Mouse (Mus musculus) intestine, postnatal 0 days (tissue): ENCODE results near the gene Arid3b. TPM values are rescaled to one million over a fixed set of nuclear protein-coding genes. Genes with fewer than 3 reads are reported as not detected.

Source experiments
- ATAC-seq: fragments of 200-750 bp; cut with Nextera tagmentation; 2 replicates; pipeline ENCODE4 v1.8.0; 2017; ENCODE audit warnings: mild to moderate bottlenecking, moderate TSS enrichment, moderate library complexity
- H3K27ac ChIP-seq: fragments of 300-500 bp; sonication (generic); 2 replicates; pipeline ENCODE4 v1.5.1; 2014; ENCODE audit warnings: mild to moderate bottlenecking, low read depth, low read length, moderate library complexity
- H3K27me3 ChIP-seq: fragments of 300-500 bp; sonication (generic); replicated peaks from 2 replicates; pipeline ENCODE4 v1.6.1; 2014; ENCODE audit warnings: low read length, mixed read lengths; ENCODE audit not compliant: control insufficient read depth, insufficient read depth
- H3K36me3 ChIP-seq: fragments of 300-500 bp; sonication (generic); 2 replicates; pipeline ENCODE4 v1.6.1; 2014; ENCODE audit warnings: mild to moderate bottlenecking, moderate library complexity; ENCODE audit not compliant: control insufficient read depth, insufficient read depth
- H3K4me1 ChIP-seq: fragments of 300-500 bp; sonication (generic); replicated peaks from 2 replicates; pipeline ENCODE4 v1.6.1; 2014; ENCODE audit warnings: antibody characterized with exemption, low read length, mixed read lengths; ENCODE audit not compliant: control insufficient read depth, insufficient read depth
- H3K4me2 ChIP-seq: fragments of 300-500 bp; sonication (generic); replicated peaks from 2 replicates; pipeline ENCODE4 v1.6.1; 2014; ENCODE audit warnings: low read depth, mild to moderate bottlenecking, moderate library complexity
- H3K4me3 ChIP-seq: fragments of 300-500 bp; sonication (generic); 2 replicates; pipeline ENCODE4 v1.5.1; 2014; ENCODE audit warnings: low read depth, low read length
- H3K9ac ChIP-seq: fragments of 300-500 bp; sonication (generic); 2 replicates; pipeline ENCODE4 v1.6.1; 2014; ENCODE audit warnings: mild to moderate bottlenecking, low read depth, low read length
- H3K9me3 ChIP-seq: fragments of 300-500 bp; sonication (generic); 2 replicates; pipeline ENCODE4 v1.6.1; 2016; ENCODE audit warnings: mixed run types; ENCODE audit not compliant: control insufficient read depth
- CTCF ChIP-seq: sonication (generic); IDR thresholded peaks from 2 replicates; pipeline ENCODE4 v1.5.1; 2016; ENCODE audit warnings: low read depth, mild to moderate bottlenecking, control low read depth, antibody characterized with exemption, moderate library complexity
- WGBS: fragments of 180-500 bp; shearing (Covaris S2); extraction: QIAGEN DNeasy Blood & Tissue Kit; methylation state at CpG from one replicate; pipeline ENCODE4 v1.1.7; 2014; 5-methylcytosine and 5-hydroxymethylcytosine counted together
- polyA plus RNA-seq: library from polyadenylated mRNA; unstranded; fragments of >200 nt; fragmentation: Nextera tagmentation; extraction: Ambion mirVana; gene quantifications from 2 replicates; pipeline ENCODE4 v1.2.1, GENCODE M21; 2015

The Arid3b gene
- polyA plus RNA-seq, 1 experiment from 2014 or later: 5.2 TPM

DNA sequence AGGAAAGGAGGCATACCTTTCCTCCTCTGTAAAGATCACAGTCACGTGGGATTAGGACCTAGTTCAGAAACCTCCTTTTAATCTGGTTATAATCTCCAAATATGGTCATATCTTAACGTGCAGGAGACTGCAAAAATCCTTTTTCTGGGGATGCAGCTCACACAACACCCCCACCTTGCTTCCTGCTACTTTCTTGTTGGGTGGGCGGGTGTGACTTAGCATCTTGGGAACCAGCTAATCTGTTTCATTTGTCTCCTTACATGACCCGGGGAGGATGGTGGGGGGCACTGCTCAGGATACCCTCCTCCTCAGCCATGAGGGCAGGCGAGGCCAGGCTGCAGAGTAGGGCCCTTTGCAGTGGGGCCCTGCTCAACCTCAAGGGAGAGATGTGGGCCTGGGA lies 61.6 kb downstream of the Arid3b start:
- no peak for TF ChIP-seq CTCF
- no peaks in the 10 kb centered on the region for H3K9me3 ChIP-seq
- H3K4me1 ChIP-seq: no peaks in the 10 kb centered on the region
- H3K27me3 ChIP-seq: no peaks in the 10 kb centered on the region
- H3K36me3 ChIP-seq: no peaks in the 10 kb centered on the region
- no peak overlapping the region for H3K27ac ChIP-seq
- ATAC-seq: no peak
- WGBS: 71% methylated on average over 5 of the region's 5 CpGs
- H3K9ac ChIP-seq: no peak overlapping the region
- H3K4me2 ChIP-seq: no peak overlapping the region
- no peak overlapping the region for H3K4me3 ChIP-seq

DNA sequence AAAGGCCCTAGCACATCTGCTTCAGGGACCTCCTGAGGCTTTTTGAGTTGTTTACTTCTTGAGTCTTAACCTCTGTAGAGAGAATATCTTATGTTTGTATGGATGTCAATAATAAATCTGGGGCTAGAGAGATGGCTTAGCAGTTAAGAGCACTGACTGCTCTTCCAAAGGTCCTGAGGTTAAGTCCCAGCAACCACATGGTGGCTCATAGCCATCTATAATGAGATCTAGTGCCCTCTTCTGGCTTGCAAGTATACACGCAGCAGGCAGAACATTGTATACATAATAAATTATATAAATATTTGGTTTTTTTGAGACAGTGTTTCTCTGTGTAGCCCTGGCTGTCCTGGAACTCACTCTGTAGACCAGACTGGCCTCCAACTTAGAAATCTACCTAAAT lies 62.4 kb downstream of the Arid3b start:
- Histone ChIP-seq H3K4me2 (no peak overlapping the region), H3K9me3 (no peaks in the 10 kb centered on the region), H3K27me3 (no peaks in the 10 kb centered on the region), H3K27ac (no peak overlapping the region), H3K4me3 (no peak overlapping the region), H3K36me3 (no peaks in the 10 kb centered on the region), H3K9ac (no peak overlapping the region), H3K4me1 (no peaks in the 10 kb centered on the region)
- 5% methylated on average over 1 of the region's 1 CpGs for WGBS
- ATAC-seq: no peak
- TF ChIP-seq CTCF: peak; percentile 71

DNA sequence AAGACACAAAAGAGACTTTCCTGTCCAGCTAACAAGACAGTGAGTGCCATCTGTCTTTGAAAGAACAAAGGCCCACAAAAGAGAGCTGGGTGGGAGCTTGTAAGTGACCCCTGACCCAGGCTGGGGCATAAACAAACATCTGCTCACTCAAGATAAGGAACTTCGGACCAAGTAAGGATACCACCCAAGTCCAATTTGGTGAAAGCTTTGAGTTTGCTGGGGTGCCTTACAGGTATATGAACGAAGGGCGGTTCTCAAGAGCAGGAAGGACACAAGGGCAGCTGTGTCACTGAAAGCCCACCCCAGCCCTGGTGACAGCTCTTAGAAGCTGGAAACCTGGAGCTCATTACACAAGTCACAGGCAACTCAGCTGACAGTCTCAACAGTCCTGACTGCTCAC lies 62.8 kb downstream of the Arid3b start:
- no peaks in the 10 kb centered on the region for H3K36me3 ChIP-seq
- 69% methylated on average over 3 of the region's 3 CpGs for WGBS
- H3K4me2 ChIP-seq: no peak overlapping the region
- no peaks in the 10 kb centered on the region for H3K4me1 ChIP-seq
- H3K9ac ChIP-seq: no peak overlapping the region
- H3K4me3 ChIP-seq: no peak overlapping the region
- TF ChIP-seq CTCF: no peak
- no peak overlapping the region for H3K27ac ChIP-seq
- no peak for ATAC-seq
- no peaks in the 10 kb centered on the region for H3K9me3 ChIP-seq
- no peaks in the 10 kb centered on the region for H3K27me3 ChIP-seq

DNA sequence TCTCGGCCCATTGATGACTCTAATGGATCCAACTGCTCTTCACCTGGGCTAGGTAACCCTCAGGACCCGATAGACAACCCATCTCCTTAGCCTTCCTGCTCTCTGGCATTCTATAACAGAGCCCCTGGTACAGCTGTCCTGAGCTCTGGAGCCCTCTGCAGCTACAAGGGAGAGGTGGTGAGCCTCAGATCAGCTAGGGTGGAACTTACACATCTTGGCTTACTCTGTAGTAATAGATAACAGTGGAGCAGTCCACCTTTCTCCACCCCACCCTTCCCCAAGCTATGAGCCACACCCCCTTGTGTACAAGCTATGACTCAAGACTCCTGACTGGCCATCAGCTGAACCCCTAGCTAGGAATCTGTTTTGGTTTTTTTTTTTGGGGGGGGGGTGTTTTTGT lies 65.8 kb downstream of the Arid3b start:
- H3K4me2 ChIP-seq: no peak overlapping the region
- no peak overlapping the region for H3K4me3 ChIP-seq
- no peaks in the 10 kb centered on the region for H3K36me3 ChIP-seq
- WGBS: 92% methylated on average over 2 of the region's 2 CpGs
- H3K4me1 ChIP-seq: no peaks in the 10 kb centered on the region
- no peak overlapping the region for H3K9ac ChIP-seq
- H3K27me3 ChIP-seq: no peaks in the 10 kb centered on the region
- no peaks in the 10 kb centered on the region for H3K9me3 ChIP-seq
- no peak overlapping the region for H3K27ac ChIP-seq
- no peak for TF ChIP-seq CTCF
- ATAC-seq: no peak

DNA sequence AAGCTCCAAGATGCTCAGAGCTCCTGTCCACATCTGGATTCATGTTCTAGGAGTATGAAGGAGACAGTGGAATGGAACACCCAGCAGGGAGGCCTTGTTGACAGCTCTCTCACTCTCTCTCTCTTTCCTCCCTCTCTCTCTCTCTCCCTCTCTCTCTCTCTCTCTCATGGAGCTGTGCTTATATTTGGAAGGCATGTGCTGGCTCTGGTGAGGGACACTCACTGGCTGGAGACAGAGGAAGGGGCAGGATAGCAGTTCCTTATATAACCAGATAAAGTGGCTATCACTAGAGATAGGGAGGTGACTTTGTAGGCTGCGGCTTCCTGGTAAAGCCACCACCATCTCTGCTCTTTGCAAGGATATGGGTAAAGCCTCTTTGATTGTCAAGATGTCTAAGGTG lies 66.4 kb downstream of the Arid3b start:
- Histone ChIP-seq H3K27ac (no peak overlapping the region), H3K9me3 (no peaks in the 10 kb centered on the region), H3K36me3 (no peaks in the 10 kb centered on the region), H3K9ac (no peak overlapping the region), H3K4me1 (no peaks in the 10 kb centered on the region), H3K4me3 (no peak overlapping the region), H3K27me3 (no peaks in the 10 kb centered on the region), H3K4me2 (no peak overlapping the region)
- ATAC-seq: no peak
- no peak for TF ChIP-seq CTCF
- WGBS: 64% methylated on average over 1 of the region's 1 CpGs

DNA sequence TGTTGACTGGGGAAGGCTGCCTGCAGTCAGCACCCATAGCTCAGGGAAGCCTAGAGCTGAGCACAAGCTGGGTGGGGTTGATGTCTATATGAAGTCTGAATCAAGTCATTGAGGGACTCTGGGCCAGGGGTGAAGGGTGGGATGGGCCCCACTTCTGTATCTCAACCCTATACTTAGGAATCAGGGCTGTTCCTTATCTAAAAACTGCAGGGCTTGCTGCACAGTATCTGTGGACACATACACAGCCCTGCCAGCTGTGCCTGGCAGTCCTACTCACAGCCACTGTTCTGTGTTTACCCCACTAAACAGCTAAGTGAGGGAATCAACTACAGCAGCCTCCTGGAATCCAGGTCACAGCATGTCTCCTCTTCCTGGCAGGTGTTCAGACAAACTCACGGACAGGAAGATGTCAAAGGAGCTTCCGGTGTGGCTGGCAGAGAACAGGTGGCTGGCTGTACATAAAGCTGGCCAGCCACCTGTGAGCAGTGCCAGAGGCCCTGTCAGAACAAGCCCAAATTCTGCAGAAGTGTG lies 67.0 kb downstream of the Arid3b start:
- TF ChIP-seq CTCF: no peak
- Histone ChIP-seq H3K4me2 (no peak overlapping the region), H3K9ac (no peak overlapping the region), H3K4me1 (no peaks in the 10 kb centered on the region), H3K9me3 (no peaks in the 10 kb centered on the region), H3K36me3 (no peaks in the 10 kb centered on the region), H3K4me3 (no peak overlapping the region), H3K27me3 (no peaks in the 10 kb centered on the region), H3K27ac (no peak overlapping the region)
- ATAC-seq: no peak
- WGBS: 57% methylated on average over 2 of the region's 2 CpGs

DNA sequence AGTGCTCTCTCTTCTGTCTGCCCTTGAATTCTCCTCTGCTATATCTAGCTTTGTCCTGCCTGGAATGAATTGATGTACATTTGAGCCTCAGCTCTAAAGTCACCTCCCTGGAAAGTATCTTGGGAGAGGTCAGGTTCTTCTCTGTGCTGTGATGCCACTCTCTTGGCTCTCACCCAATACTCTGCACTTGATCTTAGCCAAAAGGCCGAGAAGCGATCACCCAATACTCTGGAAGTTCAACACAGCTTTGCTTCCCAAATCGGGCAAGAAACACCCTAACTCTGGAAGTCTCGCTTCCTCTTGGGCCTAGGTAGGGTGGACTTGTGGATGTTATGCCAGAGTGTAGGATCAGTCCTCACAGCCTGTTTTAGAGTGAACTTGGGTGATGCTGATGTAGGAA lies 69.4 kb downstream of the Arid3b start:
- Histone ChIP-seq H3K27ac (no peak overlapping the region), H3K4me2 (no peak overlapping the region), H3K36me3 (no peaks in the 10 kb centered on the region), H3K27me3 (no peaks in the 10 kb centered on the region), H3K4me1 (peaks cover 11% of the 10 kb centered on the region; the same call in 1 of the 2 replicates), H3K4me3 (no peak overlapping the region), H3K9ac (no peak overlapping the region), H3K9me3 (no peaks in the 10 kb centered on the region)
- 97% methylated on average over 4 of the region's 4 CpGs for WGBS
- ATAC-seq: no peak
- no peak for TF ChIP-seq CTCF
